Mouse (Mus musculus) kidney, postnatal 0 days (tissue): Measurements from ENCODE around the gene Sstr5. TPM values are rescaled to one million over a fixed set of nuclear protein-coding genes. Genes with fewer than 3 reads are reported as not detected.

Source experiments
- ATAC-seq: fragments of 200-750 bp; cut with Nextera tagmentation; replicated peaks from 2 replicates; pipeline ENCODE4 v1.8.0; 2017; ENCODE audit warnings: low read depth, moderate number of reproducible peaks, moderate TSS enrichment, moderate library complexity; ENCODE audit not compliant: low FRiP score
- DNase-seq: peaks from one replicate; pipeline ENCODE4 v3.0.0-alpha.2; 2016; ENCODE audit warnings: low spot score
- H3K27ac ChIP-seq: fragments of 300-500 bp; sonication (generic); 2 replicates; pipeline ENCODE4 v1.5.1; 2014; ENCODE audit warnings: mild to moderate bottlenecking
- H3K27me3 ChIP-seq: fragments of 300-500 bp; sonication (generic); 2 replicates; pipeline ENCODE4 v1.6.1; 2014; ENCODE audit warnings: low read length, mixed read lengths; ENCODE audit not compliant: insufficient read depth
- H3K36me3 ChIP-seq: fragments of 300-500 bp; sonication (generic); 2 replicates; pipeline ENCODE4 v1.6.1; 2014; ENCODE audit warnings: low read length, mixed read lengths; ENCODE audit not compliant: insufficient read depth
- H3K4me1 ChIP-seq: fragments of 300-500 bp; sonication (generic); replicated peaks from 2 replicates; pipeline ENCODE4 v1.6.1; 2014; ENCODE audit warnings: antibody characterized with exemption, low read length, mixed read lengths; ENCODE audit not compliant: insufficient read depth
- H3K4me2 ChIP-seq: fragments of 300-500 bp; sonication (generic); 2 replicates; pipeline ENCODE4 v1.6.1; 2014; ENCODE audit warnings: mild to moderate bottlenecking, low read length, moderate library complexity, mixed read lengths
- H3K4me3 ChIP-seq: fragments of 300-500 bp; sonication (generic); replicated peaks from 2 replicates; pipeline ENCODE4 v1.5.1; 2014; ENCODE audit warnings: low read depth, low read length
- H3K9ac ChIP-seq: fragments of 300-500 bp; sonication (generic); 2 replicates; pipeline ENCODE4 v1.6.1; 2014; ENCODE audit warnings: low read depth, low read length
- H3K9me3 ChIP-seq: fragments of 300-500 bp; sonication (generic); replicated peaks from 2 replicates; pipeline ENCODE4 v1.6.1; 2016; ENCODE audit warnings: low read length, inconsistent platforms, mixed read lengths
- CTCF ChIP-seq: IDR thresholded peaks from 2 replicates; pipeline ENCODE4 v1.5.1; 2016; ENCODE audit warnings: antibody characterized with exemption, low read depth, mild to moderate bottlenecking, moderate library complexity
- WGBS: fragments of 180-500 bp; shearing (Covaris S2); extraction: QIAGEN DNeasy Blood & Tissue Kit; methylation state at CpG from one replicate; pipeline ENCODE4 v1.1.7; 2014; 5-methylcytosine and 5-hydroxymethylcytosine counted together
- polyA plus RNA-seq: library from polyadenylated mRNA; unstranded; fragments of >200 nt; fragmentation: Nextera tagmentation; extraction: Ambion mirVana; gene quantifications from 2 replicates; pipeline ENCODE4 v1.2.1, GENCODE M21; 2015

The Sstr5 gene
- polyA plus RNA-seq, 1 experiment from 2014 or later, result not detected

DNA sequence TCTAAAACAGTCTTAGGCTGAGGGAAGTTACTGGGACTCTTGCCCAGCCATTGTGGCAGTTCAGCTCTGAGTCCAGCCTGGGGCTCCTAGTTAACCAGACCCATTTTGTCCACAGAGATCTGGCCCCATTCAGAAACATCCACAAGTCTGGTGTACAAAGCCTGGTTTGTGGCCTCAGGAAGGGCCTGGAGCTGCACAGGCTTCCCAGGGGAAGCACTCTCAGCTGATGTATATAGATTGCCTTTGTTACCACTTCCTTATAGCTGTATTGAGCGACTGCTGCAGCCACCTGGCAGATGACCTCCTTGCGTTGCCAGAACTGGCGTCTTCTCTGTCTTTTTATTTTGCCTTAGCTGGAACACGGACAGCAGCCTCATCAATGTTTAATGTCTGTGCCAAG lies 52.0 kb downstream of the Sstr5 start:
- H3K27me3 ChIP-seq, result no peaks in the 10 kb centered on the region
- no peak overlapping the region for H3K9ac ChIP-seq
- H3K4me1 ChIP-seq, result 0 out of 2 replicates have a peak, but pooled peaks cover 4% of the 10 kb centered on the region
- ATAC-seq (no peak), DNase-seq (no peak)
- TF ChIP-seq CTCF, result no peak
- no peak overlapping the region for H3K27ac ChIP-seq
- no peak overlapping the region for H3K4me3 ChIP-seq
- H3K4me2 ChIP-seq, result no peak overlapping the region
- H3K36me3 ChIP-seq, result no peaks in the 10 kb centered on the region
- H3K9me3 ChIP-seq, result no peaks in the 10 kb centered on the region
- 52% methylated on average over 4 of the region's 4 CpGs for WGBS

DNA sequence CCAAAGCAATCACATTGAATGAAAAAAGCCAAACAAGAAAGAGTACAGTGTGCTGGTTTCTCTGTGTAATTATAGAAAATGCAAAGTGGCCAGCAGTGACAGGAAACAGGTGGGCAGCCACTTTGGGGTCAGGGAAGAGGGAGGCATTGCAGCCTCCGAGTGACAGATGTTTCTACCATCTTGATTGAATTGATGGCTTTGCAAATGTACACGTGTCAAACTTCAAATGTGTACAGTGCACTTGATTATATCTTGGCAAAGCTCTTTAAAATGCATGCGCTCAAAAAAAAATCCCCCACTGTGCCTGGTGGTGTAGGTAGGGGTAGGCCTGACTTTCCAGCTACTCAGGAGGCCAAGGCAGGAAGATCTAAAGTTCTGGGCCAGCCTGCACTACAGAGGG lies 54.2 kb downstream of the Sstr5 start:
- no peak for ATAC-seq
- Histone ChIP-seq H3K36me3 (no peaks in the 10 kb centered on the region), H3K9ac (no peak overlapping the region), H3K9me3 (no peaks in the 10 kb centered on the region), H3K4me1 (no peaks in the 10 kb centered on the region), H3K4me2 (no peak overlapping the region), H3K27me3 (no peaks in the 10 kb centered on the region), H3K27ac (no peak overlapping the region), H3K4me3 (no peak overlapping the region)
- DNase-seq, result no peak
- WGBS, result 53% methylated on average over 3 of the region's 3 CpGs
- no peak for TF ChIP-seq CTCF

DNA sequence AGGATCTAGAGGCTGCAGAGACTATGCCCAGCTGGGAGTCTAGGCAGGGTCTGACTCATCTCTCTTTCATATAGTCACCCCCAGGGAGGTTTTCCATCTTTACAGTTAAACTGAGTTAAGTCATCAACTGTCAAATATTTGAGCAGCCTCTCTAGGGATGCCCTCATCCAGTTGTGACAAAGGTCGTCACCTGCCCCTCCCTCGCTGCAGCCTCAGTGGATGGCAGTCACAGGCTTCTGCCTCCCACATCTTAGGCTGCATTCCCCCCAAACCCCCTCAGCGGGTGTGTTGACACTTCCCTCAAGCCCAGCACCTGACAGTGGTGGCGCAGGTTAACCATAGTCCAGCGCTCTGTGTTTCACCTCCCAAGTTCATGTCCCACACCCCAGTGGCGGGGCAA lies 55.7 kb downstream of the Sstr5 start:
- Histone ChIP-seq H3K9ac (no peak overlapping the region), H3K27me3 (no peaks in the 10 kb centered on the region), H3K4me1 (no peaks in the 10 kb centered on the region), H3K4me2 (no peak overlapping the region), H3K9me3 (no peaks in the 10 kb centered on the region), H3K36me3 (no peaks in the 10 kb centered on the region), H3K4me3 (no peak overlapping the region), H3K27ac (no peak overlapping the region)
- no peak for ATAC-seq
- WGBS, result 73% methylated on average over 6 of the region's 6 CpGs
- no peak for DNase-seq
- TF ChIP-seq CTCF, result no peak

Other genes starting within 250 kb of the Sstr5 start
- gene Baiap3, start 240.9 kb downstream of the Sstr5 start, polyA plus RNA-seq, result 1.0 and 1.5 TPM in 2 replicates
- 501 and 544 TPM in 2 replicates for gene Ube2i, start 222.7 kb downstream of the Sstr5 start, polyA plus RNA-seq
- gene Prss34, start 198.9 kb downstream of the Sstr5 start, polyA plus RNA-seq, result 0.09 and 0.18 TPM in 2 replicates
- gene Prss28, start 188.6 kb downstream of the Sstr5 start, polyA plus RNA-seq, result not detected in 2 replicates
- not detected in 2 replicates for gene Prss29, start 178.6 kb downstream of the Sstr5 start, polyA plus RNA-seq
- 0.19 and 0.55 TPM in 2 replicates for gene Tpsab1, start 151.7 kb downstream of the Sstr5 start, polyA plus RNA-seq
- 1.5 and 4.2 TPM in 2 replicates for gene Tpsb2, start 131.0 kb downstream of the Sstr5 start, polyA plus RNA-seq
- 0.18 and 0.41 TPM in 2 replicates for gene Tpsg1, start 128.0 kb downstream of the Sstr5 start, polyA plus RNA-seq
- 1.2 and 1.7 TPM in 2 replicates for gene Cacna1h, start 63.5 kb downstream of the Sstr5 start, polyA plus RNA-seq
- gene Tekt4, start 42.7 kb downstream of the Sstr5 start, polyA plus RNA-seq, result 0.14 TPM in 1 of 2 replicates, not detected in the other
- 1.8 and 2.2 TPM in 2 replicates for gene Sox8, start 73.4 kb upstream of the Sstr5 start, polyA plus RNA-seq
- 22.0 and 25.5 TPM in 2 replicates for gene Lmf1, start 81.8 kb upstream of the Sstr5 start, polyA plus RNA-seq
- gene Gng13, start 219.9 kb upstream of the Sstr5 start, polyA plus RNA-seq, result 0.70 TPM in 2 replicates
- gene Chtf18, start 230.1 kb upstream of the Sstr5 start, polyA plus RNA-seq, result 10.3 and 13.8 TPM in 2 replicates
- gene Rpusd1, start 230.4 kb upstream of the Sstr5 start, polyA plus RNA-seq, result 14.9 and 16.5 TPM in 2 replicates
- not detected in 2 replicates for gene Mslnl, start 238.8 kb upstream of the Sstr5 start, polyA plus RNA-seq